Mouse (Mus musculus) testis, adult 2 months (tissue): ENCODE results near the gene 9930111J21Rik1.
"Not testable (repeated sequence)": the region's sequence is repeated elsewhere in the genome, so short reads cannot be mapped to it uniquely, and the experiment has no call there.

Experiments
- CTCF ChIP-seq: fragments of 200-500 bp; IDR thresholded peaks from 2 replicates; pipeline ENCODE4 v1.5.1; 2012; ENCODE audit warnings: low read depth, mild to moderate bottlenecking, inconsistent platforms, low read length, moderate library complexity; ENCODE audit not compliant: control insufficient read depth, insufficient read depth, insufficient replicate concordance
- POLR2A ChIP-seq: fragments of 200-500 bp; IDR thresholded peaks from 2 replicates; pipeline ENCODE4 v1.6.1; 2012; ENCODE audit warnings: low read depth, mild to moderate bottlenecking, inconsistent platforms, low read length, moderate library complexity; ENCODE audit not compliant: control insufficient read depth

GRCm38 (mm10) chr11:48928068-48928467, 51.1 kb downstream of the 9930111J21Rik1 start:
- not testable (repeated sequence) for TF ChIP-seq POLR2A, CTCF
